Mouse (Mus musculus): ENCODE data around the gene Vsx1.

DNA sequence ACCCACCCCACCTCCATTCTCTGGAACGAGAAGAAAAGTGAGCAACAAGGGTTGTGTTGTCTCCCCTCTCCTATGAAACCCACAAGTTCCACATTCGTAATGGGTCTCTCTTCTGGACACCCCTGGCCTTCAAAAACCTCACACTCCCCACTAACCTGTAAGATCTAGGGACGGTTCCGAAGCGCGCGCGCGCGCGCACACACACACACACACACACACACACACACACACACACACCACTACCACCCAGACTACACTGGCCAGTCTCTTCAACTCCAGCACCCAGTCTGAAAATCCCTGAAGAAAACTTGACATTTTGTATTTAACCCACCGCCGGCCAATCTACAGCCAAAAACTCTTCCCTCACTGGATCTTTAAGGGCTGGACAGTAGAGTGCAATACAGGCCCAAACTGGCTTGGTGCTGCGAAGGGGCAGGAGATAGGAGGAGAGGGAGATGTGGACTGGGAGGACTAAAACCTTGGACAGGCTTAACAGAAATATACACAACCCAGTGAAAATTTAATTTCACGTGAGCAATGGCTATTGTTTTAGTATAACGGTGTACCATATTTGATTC, at the start of gene Vsx1:
- no peak for TF ChIP-seq CTCF (IDR thresholded peaks at IDR 0.05; ENCODE audit: low read depth)
- TF ChIP-seq EP300 (IDR thresholded peaks at IDR 0.05; ENCODE audit: low read depth): no peak

Measured in liver, embryonic 14.5 days (tissue).